Mouse (Mus musculus): Measurements from ENCODE around the gene Fgr. TPM values are rescaled to one million over a fixed set of nuclear protein-coding genes. Genes with fewer than 3 reads are reported as not detected.

The Fgr gene
- polyA plus RNA-seq, 1 experiment from 2014 or later: 2.4 TPM

DNA sequence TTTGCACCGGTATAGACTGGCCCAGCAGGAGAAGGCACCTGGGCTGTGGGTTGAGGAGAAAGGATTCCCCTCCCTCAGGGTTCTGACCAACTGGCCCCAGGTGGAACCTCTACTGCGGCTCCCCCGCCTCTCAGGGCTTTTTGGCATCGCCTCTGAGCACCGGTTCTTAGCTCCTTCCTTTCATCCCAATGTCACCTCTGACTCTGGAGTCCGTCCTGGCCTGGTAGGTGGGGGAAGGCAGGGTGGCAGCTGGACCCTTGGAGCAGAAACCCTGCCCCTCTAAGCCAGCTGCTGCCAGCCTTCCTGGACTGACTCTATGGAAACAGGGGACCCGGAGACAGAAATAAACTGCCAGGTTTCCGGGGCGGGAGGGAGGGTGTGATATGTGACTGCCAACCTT, 63.4 kb downstream of the Fgr start:
- Histone ChIP-seq H3K4me1 (replicated peaks; ENCODE audit: control insufficient read depth, insufficient read depth, low read length) (0 out of 2 replicates have a peak, but pooled peaks cover 4% of the 10 kb centered on the region), H3K4me2 (replicated peaks; ENCODE audit: low read depth) (no peak overlapping the region; the same call in 1 of the 2 replicates), H3K36me3 (ENCODE audit: control insufficient read depth, insufficient read depth) (peaks cover 8% of the 10 kb centered on the region; the same call in 1 of the 2 replicates), H3K27ac (ENCODE audit: low read depth, low read length) (no peak overlapping the region), H3K4me3 (ENCODE audit: low read depth, low read length) (no peak overlapping the region), H3K9me3 (ENCODE audit: control insufficient read depth) (no peaks in the 10 kb centered on the region), H3K27me3 (replicated peaks; ENCODE audit: control insufficient read depth, insufficient read depth, low read length) (no peaks in the 10 kb centered on the region), H3K9ac (ENCODE audit: low read depth, low read length) (no peak overlapping the region)
- 67% methylated on average over 9 of the region's 9 CpGs for WGBS
- no peak for ATAC-seq
- TF ChIP-seq CTCF (IDR thresholded peaks at IDR 0.05; ENCODE audit: low read depth): no peak

DNA sequence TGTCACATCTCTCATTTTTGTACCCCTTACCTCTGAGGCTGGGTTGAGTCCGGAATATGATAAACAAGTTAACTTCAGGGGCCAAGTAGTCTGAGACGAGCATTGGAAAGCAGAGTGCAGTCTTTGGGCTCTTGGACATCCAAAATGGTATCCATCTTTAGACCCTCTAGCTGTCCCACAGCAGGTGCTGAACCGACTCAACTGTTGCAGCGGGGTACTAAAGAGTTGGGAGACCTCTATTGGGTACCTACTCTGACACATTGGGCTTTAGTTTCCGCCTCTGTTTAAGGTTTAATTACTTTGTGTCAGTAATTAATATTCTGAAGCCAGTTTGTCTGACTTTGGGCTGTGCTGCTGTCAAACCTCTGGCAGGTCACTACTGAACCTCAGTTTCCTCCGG, 63.9 kb downstream of the Fgr start:
- Histone ChIP-seq H3K27ac (ENCODE audit: low read depth, low read length) (no peak overlapping the region), H3K9me3 (ENCODE audit: control insufficient read depth) (no peaks in the 10 kb centered on the region), H3K27me3 (replicated peaks; ENCODE audit: control insufficient read depth, insufficient read depth, low read length) (no peaks in the 10 kb centered on the region), H3K4me3 (ENCODE audit: low read depth, low read length) (no peak overlapping the region; the same call in 1 of the 2 replicates), H3K4me2 (replicated peaks; ENCODE audit: low read depth) (peak overlapping the region; percentile 99; the same call in 1 of the 2 replicates), H3K4me1 (replicated peaks; ENCODE audit: control insufficient read depth, insufficient read depth, low read length) (0 out of 2 replicates have a peak, but pooled peaks cover 4% of the 10 kb centered on the region), H3K36me3 (ENCODE audit: control insufficient read depth, insufficient read depth) (peaks cover 8% of the 10 kb centered on the region; the same call in 1 of the 2 replicates), H3K9ac (ENCODE audit: low read depth, low read length) (no peak overlapping the region)
- TF ChIP-seq CTCF (IDR thresholded peaks at IDR 0.05; ENCODE audit: low read depth): no peak
- no peak for ATAC-seq
- WGBS: 49% methylated on average over 6 of the region's 6 CpGs

DNA sequence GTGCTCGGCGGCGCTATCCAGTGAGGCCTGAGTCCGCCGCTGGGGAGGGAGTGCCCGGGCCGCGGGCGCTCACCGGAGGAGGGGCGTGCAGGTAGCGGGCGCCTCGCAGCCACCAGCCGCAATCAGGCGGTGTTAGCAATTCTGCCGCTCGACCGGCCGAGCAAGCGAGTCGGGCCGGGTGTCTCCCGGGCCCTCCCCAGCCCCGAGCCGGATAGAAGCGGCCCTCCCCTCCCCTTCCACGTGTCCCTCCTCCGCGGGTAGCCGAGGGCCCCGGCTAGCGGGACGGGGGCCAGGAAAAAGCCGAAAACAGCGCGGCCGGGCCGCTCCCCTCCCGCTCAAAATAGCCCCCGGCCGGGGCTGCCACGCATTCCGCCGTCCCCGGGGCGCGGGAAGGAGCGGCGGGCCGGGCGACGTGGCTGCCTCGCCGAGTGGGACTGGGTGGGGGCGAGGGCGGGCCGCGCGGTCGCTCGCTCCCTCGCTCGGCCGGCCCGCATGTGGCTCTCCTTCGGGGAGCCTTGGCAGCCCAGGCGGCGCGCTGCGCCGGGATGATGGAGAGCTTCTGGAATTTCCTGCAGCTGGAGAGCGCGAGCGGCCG, 64.7 kb downstream of the Fgr start:
- Histone ChIP-seq H3K27ac (ENCODE audit: low read depth, low read length) (peak overlapping the region; percentile 62), H3K27me3 (replicated peaks; ENCODE audit: control insufficient read depth, insufficient read depth, low read length) (no peaks in the 10 kb centered on the region), H3K9me3 (ENCODE audit: control insufficient read depth) (no peaks in the 10 kb centered on the region), H3K9ac (ENCODE audit: low read depth, low read length) (peak overlapping the region; percentile 60), H3K36me3 (ENCODE audit: control insufficient read depth, insufficient read depth) (peaks cover 8% of the 10 kb centered on the region), H3K4me3 (ENCODE audit: low read depth, low read length) (peak overlapping the region; percentile 63), H3K4me1 (replicated peaks; ENCODE audit: control insufficient read depth, insufficient read depth, low read length) (0 out of 2 replicates have a peak, but pooled peaks cover 4% of the 10 kb centered on the region), H3K4me2 (replicated peaks; ENCODE audit: low read depth) (peak overlapping the region; percentile 99)
- TF ChIP-seq CTCF (IDR thresholded peaks at IDR 0.05; ENCODE audit: low read depth): peak; percentile 33; the same call in 1 of the 2 replicates
- WGBS: under 1% methylated on average over 76 of the region's 76 CpGs
- peak; percentile 65 for ATAC-seq

DNA sequence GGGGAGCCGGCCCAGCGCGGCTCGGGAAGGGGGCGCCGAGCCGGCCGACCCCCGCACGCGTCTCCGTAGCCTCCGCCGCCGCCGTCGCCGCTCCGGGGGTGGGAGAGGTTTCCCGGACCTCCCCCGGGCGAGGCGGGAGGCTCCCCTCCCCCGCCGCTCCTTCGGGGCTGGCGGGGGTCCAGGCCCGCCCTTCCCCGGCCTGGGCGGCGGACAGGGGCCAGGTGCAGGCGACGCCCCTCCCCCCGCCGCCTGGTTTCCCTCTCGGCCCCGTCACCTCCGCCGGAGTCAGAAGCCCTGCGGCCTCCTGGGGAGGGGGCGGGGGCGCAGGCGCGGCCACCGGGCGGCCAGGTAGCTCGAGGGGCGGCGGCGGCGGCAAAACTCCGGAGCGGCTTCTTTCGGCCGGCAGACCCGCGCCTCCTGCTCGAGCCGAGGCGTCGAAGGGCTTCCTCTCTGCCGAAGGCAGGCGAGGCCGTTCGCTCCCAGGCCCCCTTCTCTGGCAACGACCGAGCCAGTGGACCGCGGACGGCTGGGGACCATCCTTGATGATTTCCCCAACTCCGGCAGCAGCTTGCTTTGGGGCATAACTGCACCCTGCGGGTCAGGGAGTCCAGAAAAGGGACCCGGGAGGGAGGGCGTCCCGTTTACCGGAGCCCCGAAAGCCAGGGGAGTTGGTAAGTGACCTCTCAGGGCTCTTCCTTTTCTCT, 65.4 kb downstream of the Fgr start:
- no peaks in the 10 kb centered on the region for H3K9me3 ChIP-seq (ENCODE audit: control insufficient read depth)
- WGBS: 10% methylated on average over 64 of the region's 77 CpGs
- H3K9ac ChIP-seq (ENCODE audit: low read depth, low read length): peak overlapping the region; percentile 60
- H3K4me2 ChIP-seq (replicated peaks; ENCODE audit: low read depth): peak overlapping the region; percentile 99
- H3K4me1 ChIP-seq (replicated peaks; ENCODE audit: control insufficient read depth, insufficient read depth, low read length): 0 out of 2 replicates have a peak, but pooled peaks cover 4% of the 10 kb centered on the region
- peaks cover 8% of the 10 kb centered on the region for H3K36me3 ChIP-seq (ENCODE audit: control insufficient read depth, insufficient read depth)
- H3K27me3 ChIP-seq (replicated peaks; ENCODE audit: control insufficient read depth, insufficient read depth, low read length): no peaks in the 10 kb centered on the region
- H3K27ac ChIP-seq (ENCODE audit: low read depth, low read length): peak overlapping the region; percentile 62
- H3K4me3 ChIP-seq (ENCODE audit: low read depth, low read length): peak overlapping the region; percentile 63
- ATAC-seq: no peak
- TF ChIP-seq CTCF (IDR thresholded peaks at IDR 0.05; ENCODE audit: low read depth): no peak

DNA sequence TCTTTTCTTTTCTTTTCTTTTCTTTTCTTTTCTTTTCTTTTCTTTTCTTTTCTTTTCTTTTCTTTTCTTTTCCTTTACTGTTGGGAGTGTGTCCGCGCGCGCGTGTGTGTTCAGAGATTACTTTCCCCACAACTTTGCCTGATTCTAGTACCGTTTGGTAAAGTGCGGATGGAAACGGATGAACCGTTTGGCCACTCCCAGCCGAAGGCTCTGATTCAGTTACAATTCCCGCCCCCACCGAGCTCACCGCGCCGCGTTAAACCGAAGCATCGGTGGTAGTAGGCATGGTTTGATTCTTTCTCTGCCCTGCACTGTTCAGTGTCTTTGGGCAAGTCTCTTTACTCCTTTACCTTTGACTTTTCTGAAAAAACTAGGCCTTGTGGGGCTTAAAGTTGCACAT, 65.9 kb downstream of the Fgr start:
- peaks cover 8% of the 10 kb centered on the region for H3K36me3 ChIP-seq (ENCODE audit: control insufficient read depth, insufficient read depth)
- no peaks in the 10 kb centered on the region for H3K9me3 ChIP-seq (ENCODE audit: control insufficient read depth)
- no peak for ATAC-seq
- TF ChIP-seq CTCF (IDR thresholded peaks at IDR 0.05; ENCODE audit: low read depth): no peak
- H3K9ac ChIP-seq (ENCODE audit: low read depth, low read length): no peak overlapping the region
- H3K27ac ChIP-seq (ENCODE audit: low read depth, low read length): no peak overlapping the region
- WGBS: 46% methylated on average over 18 of the region's 18 CpGs
- H3K27me3 ChIP-seq (replicated peaks; ENCODE audit: control insufficient read depth, insufficient read depth, low read length): no peaks in the 10 kb centered on the region
- H3K4me2 ChIP-seq (replicated peaks; ENCODE audit: low read depth): peak overlapping the region; percentile 99
- H3K4me3 ChIP-seq (ENCODE audit: low read depth, low read length): peak overlapping the region; percentile 63
- H3K4me1 ChIP-seq (replicated peaks; ENCODE audit: control insufficient read depth, insufficient read depth, low read length): 0 out of 2 replicates have a peak, but pooled peaks cover 4% of the 10 kb centered on the region

DNA sequence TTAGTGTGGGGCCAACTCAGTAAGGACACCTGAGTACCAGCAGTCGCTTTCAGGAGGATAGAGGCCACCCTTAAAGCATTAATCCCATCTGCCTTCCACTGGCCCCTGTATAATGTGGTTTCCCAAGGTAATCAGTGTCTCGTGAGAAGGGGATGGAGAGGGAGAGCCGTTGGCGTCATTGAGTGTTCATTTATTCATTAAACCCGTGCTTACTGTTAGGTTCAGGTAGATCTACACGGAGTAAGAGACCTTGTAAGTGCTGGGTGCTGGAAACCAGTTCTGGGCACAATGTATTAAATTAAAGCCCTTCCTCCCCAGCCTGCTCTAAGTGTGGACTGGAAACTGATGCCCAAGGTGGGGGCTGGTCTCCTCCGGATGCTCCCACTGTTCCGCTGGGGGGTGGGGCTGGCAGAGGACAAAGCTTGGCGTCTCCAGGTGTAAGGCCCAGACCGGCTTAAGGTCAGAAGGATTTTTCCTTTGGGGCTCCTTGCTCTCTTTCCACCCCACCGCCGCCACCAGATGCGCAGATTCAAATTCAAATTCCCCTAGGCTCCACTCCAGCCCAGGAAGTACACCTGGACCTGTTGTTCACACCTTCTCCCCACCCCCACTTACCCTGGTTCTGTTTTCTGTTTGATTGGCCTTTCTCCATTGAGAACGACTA, 66.5 kb downstream of the Fgr start:
- H3K27me3 ChIP-seq (replicated peaks; ENCODE audit: control insufficient read depth, insufficient read depth, low read length): no peaks in the 10 kb centered on the region
- H3K36me3 ChIP-seq (ENCODE audit: control insufficient read depth, insufficient read depth): peaks cover 8% of the 10 kb centered on the region
- no peaks in the 10 kb centered on the region for H3K9me3 ChIP-seq (ENCODE audit: control insufficient read depth)
- H3K4me1 ChIP-seq (replicated peaks; ENCODE audit: control insufficient read depth, insufficient read depth, low read length): 0 out of 2 replicates have a peak, but pooled peaks cover 4% of the 10 kb centered on the region
- no peak overlapping the region for H3K9ac ChIP-seq (ENCODE audit: low read depth, low read length)
- TF ChIP-seq CTCF (IDR thresholded peaks at IDR 0.05; ENCODE audit: low read depth): no peak
- peak overlapping the region; percentile 99; the same call in 1 of the 2 replicates for H3K4me2 ChIP-seq (replicated peaks; ENCODE audit: low read depth)
- no peak overlapping the region for H3K27ac ChIP-seq (ENCODE audit: low read depth, low read length)
- WGBS: 73% methylated on average over 14 of the region's 14 CpGs
- no peak for ATAC-seq
- no peak overlapping the region for H3K4me3 ChIP-seq (ENCODE audit: low read depth, low read length)

All from intestine, postnatal 0 days (tissue).